8 mouse cellular contexts compared by ENCODE assay signal in genomic region chr13:81641289-81642045, GRCm38 (mm10). TPM values are rescaled to one million over a fixed set of nuclear protein-coding genes. Genes with fewer than 3 reads are reported as not detected.
A peak's percentile ranks its signal among the peaks of the same experiment; 100 is the strongest.
DNase-seq lines count a peak whose midpoint lies in the region; ATAC-seq lines count a peak whose summit lies in the region.

No protein-coding gene starts in this region.

- H3K27me3 ChIP-seq in forebrain, embryonic 10.5 days (ENCODE audit: poor library complexity, severe bottlenecking), result no peaks in the 10 kb centered on the region
- H3K27me3 ChIP-seq in hindbrain, embryonic 15.5 days, result no peaks in the 10 kb centered on the region
- no peaks in the 10 kb centered on the region for H3K27me3 ChIP-seq in limb, embryonic 10.5 days (ENCODE audit: low read depth, poor library complexity, severe bottlenecking)
- H3K27me3 ChIP-seq in midbrain, embryonic 11.5 days (ENCODE audit: control insufficient read depth, insufficient read depth, low read length), result no peaks in the 10 kb centered on the region
- H3K27me3 ChIP-seq in stomach, embryonic 14.5 days (ENCODE audit: control insufficient read depth, insufficient read depth, low read length), result no peaks in the 10 kb centered on the region

- H3K27ac ChIP-seq in forebrain, embryonic 10.5 days, result peak overlapping the region; percentile 71
- no peak overlapping the region for H3K27ac ChIP-seq in hindbrain, embryonic 15.5 days (replicated peaks)
- peak overlapping the region; percentile 51; the same call in 1 of the 2 replicates for H3K27ac ChIP-seq in limb, embryonic 10.5 days
- peak overlapping the region; percentile 76 for H3K27ac ChIP-seq in midbrain, embryonic 11.5 days (ENCODE audit: low read depth, low read length)
- H3K27ac ChIP-seq in stomach, embryonic 14.5 days (ENCODE audit: low read length), result no peak overlapping the region

- DNase-seq in layer of hippocampus, adult 11-12 months (ENCODE audit: low spot score), result peak; percentile 44
- DNase-seq in layer of hippocampus, adult 9-10 months (ENCODE audit: low spot score), result no peak
- peak; percentile 65 for DNase-seq in c-Kit-negative CD71-positive TER-119-positive erythroid progenitor cells, embryonic 14.5 days (ENCODE audit: low read depth, low spot score)
- DNase-seq in forebrain, embryonic 10.5 days (ENCODE audit: extremely low spot score, low spot score), result peak; percentile 53
- DNase-seq in limb, embryonic 10.5 days (ENCODE audit: low spot score), result peak; percentile 65
- DNase-seq in midbrain, embryonic 11.5 days (ENCODE audit: low spot score, missing footprints), result peak; percentile 96

- H3K9ac ChIP-seq in hindbrain, embryonic 15.5 days, result no peak overlapping the region
- H3K9ac ChIP-seq in midbrain, embryonic 11.5 days (ENCODE audit: low read length), result no peak overlapping the region; the same call in 1 of the 2 replicates
- no peak overlapping the region for H3K9ac ChIP-seq in stomach, embryonic 14.5 days (replicated peaks; ENCODE audit: low read depth, low read length)

- peak; percentile 46; the same call in 1 of the 2 replicates for ATAC-seq in hindbrain, embryonic 15.5 days (ENCODE audit: low FRiP score, low read depth)
- ATAC-seq in midbrain, embryonic 11.5 days (ENCODE audit: low FRiP score), result peak; percentile 69
- ATAC-seq in stomach, embryonic 14.5 days (ENCODE audit: insufficient number of reproducible peaks, insufficient read depth, low FRiP score, low read depth), result no peak

- H3K9me3 ChIP-seq in forebrain, embryonic 10.5 days, result no peaks in the 10 kb centered on the region
- H3K9me3 ChIP-seq in hindbrain, embryonic 15.5 days, result no peaks in the 10 kb centered on the region
- H3K9me3 ChIP-seq in limb, embryonic 10.5 days (replicated peaks), result no peaks in the 10 kb centered on the region
- H3K9me3 ChIP-seq in midbrain, embryonic 11.5 days (ENCODE audit: control insufficient read depth, low read length), result no peaks in the 10 kb centered on the region
- no peaks in the 10 kb centered on the region for H3K9me3 ChIP-seq in stomach, embryonic 14.5 days (ENCODE audit: control insufficient read depth, low read depth, low read length)

- peak overlapping the region; percentile 54 for H3K4me2 ChIP-seq in hindbrain, embryonic 15.5 days
- H3K4me2 ChIP-seq in midbrain, embryonic 11.5 days, result peak overlapping the region; percentile 0; the same call in 1 of the 2 replicates
- H3K4me2 ChIP-seq in stomach, embryonic 14.5 days (replicated peaks; ENCODE audit: low read depth, low read length), result peak overlapping the region; percentile 23; the same call in 1 of the 2 replicates

- WGBS in forebrain, embryonic 10.5 days, result 14% methylated on average over 8 of the region's 8 CpGs
- WGBS in hindbrain, embryonic 15.5 days, result 2% methylated on average over 8 of the region's 8 CpGs
- 21% methylated on average over 8 of the region's 8 CpGs for WGBS in limb, embryonic 10.5 days
- 6% methylated on average over 8 of the region's 8 CpGs for WGBS in midbrain, embryonic 11.5 days
- WGBS in stomach, embryonic 14.5 days, result 12% methylated on average over 8 of the region's 8 CpGs

- H3K4me3 ChIP-seq in forebrain, embryonic 10.5 days, result peak overlapping the region; percentile 18; the same call in 1 of the 2 replicates
- peak overlapping the region; percentile 17; the same call in 1 of the 2 replicates for H3K4me3 ChIP-seq in hindbrain, embryonic 15.5 days
- H3K4me3 ChIP-seq in limb, embryonic 10.5 days, result no peak overlapping the region
- no peak overlapping the region for H3K4me3 ChIP-seq in midbrain, embryonic 11.5 days (ENCODE audit: low read depth, low read length)
- H3K4me3 ChIP-seq in stomach, embryonic 14.5 days (ENCODE audit: low read depth, low read length), result no peak overlapping the region

- peaks cover 45% of the 10 kb centered on the region for H3K4me1 ChIP-seq in forebrain, embryonic 10.5 days
- H3K4me1 ChIP-seq in hindbrain, embryonic 15.5 days (replicated peaks), result no peaks in the 10 kb centered on the region
- peaks cover 9% of the 10 kb centered on the region for H3K4me1 ChIP-seq in limb, embryonic 10.5 days
- H3K4me1 ChIP-seq in midbrain, embryonic 11.5 days (ENCODE audit: control insufficient read depth, insufficient read depth, low read length), result peaks cover 20% of the 10 kb centered on the region
- peaks cover 3% of the 10 kb centered on the region; the same call in 1 of the 2 replicates for H3K4me1 ChIP-seq in stomach, embryonic 14.5 days (ENCODE audit: control insufficient read depth, insufficient read depth, low read length)

- H3K36me3 ChIP-seq in forebrain, embryonic 10.5 days (replicated peaks), result no peaks in the 10 kb centered on the region
- H3K36me3 ChIP-seq in hindbrain, embryonic 15.5 days, result no peaks in the 10 kb centered on the region
- H3K36me3 ChIP-seq in limb, embryonic 10.5 days, result no peaks in the 10 kb centered on the region
- no peaks in the 10 kb centered on the region for H3K36me3 ChIP-seq in midbrain, embryonic 11.5 days (ENCODE audit: control insufficient read depth, insufficient read depth, low read length)
- no peaks in the 10 kb centered on the region for H3K36me3 ChIP-seq in stomach, embryonic 14.5 days (ENCODE audit: control insufficient read depth, insufficient read depth, low read length)

RNA-seq across cellular contexts. Expression of gene Adgrv1, which starts 8.5 kb away (rescaled TPM):
- polyA plus RNA-seq in forebrain, embryonic 10.5 days (2016; fragmentation: Nextera tagmentation; extraction: Ambion mirVana), result 28.1 and 30.3 TPM in 2 replicates
- polyA plus RNA-seq in hindbrain, embryonic 15.5 days (2015; fragmentation: Nextera tagmentation; extraction: Ambion mirVana), result 10.6 and 13.8 TPM in 2 replicates
- polyA plus RNA-seq in limb, embryonic 10.5 days (2016; fragmentation: Nextera tagmentation; extraction: Ambion mirVana), result 1.2 and 1.5 TPM in 2 replicates
- polyA plus RNA-seq in midbrain, embryonic 11.5 days (2014; fragmentation: Nextera tagmentation; extraction: Ambion mirVana), result 43.1 and 45.2 TPM in 2 replicates
- 1.9 and 2.8 TPM in 2 replicates for polyA plus RNA-seq in stomach, embryonic 14.5 days (2014; fragmentation: Nextera tagmentation; extraction: Ambion mirVana)

RNA-seq across cellular contexts. Expression of gene Lysmd3, which starts 16.0 kb away (rescaled TPM):
- polyA plus RNA-seq in forebrain, embryonic 10.5 days (2016; fragmentation: Nextera tagmentation; extraction: Ambion mirVana), result 20.3 and 24.7 TPM in 2 replicates
- 17.3 and 19.3 TPM in 2 replicates for polyA plus RNA-seq in hindbrain, embryonic 15.5 days (2015; fragmentation: Nextera tagmentation; extraction: Ambion mirVana)
- polyA plus RNA-seq in limb, embryonic 10.5 days (2016; fragmentation: Nextera tagmentation; extraction: Ambion mirVana), result 16.5 and 22.8 TPM in 2 replicates
- polyA plus RNA-seq in midbrain, embryonic 11.5 days (2014; fragmentation: Nextera tagmentation; extraction: Ambion mirVana), result 30.5 and 34.1 TPM in 2 replicates
- 30.2 and 30.3 TPM in 2 replicates for polyA plus RNA-seq in stomach, embryonic 14.5 days (2014; fragmentation: Nextera tagmentation; extraction: Ambion mirVana)

Comparison
In these comparisons a context has a peak if more than half of its experiments do, and no peak if none do; other contexts are left out.
1. H3K27ac ChIP-seq: peak in forebrain, embryonic 10.5 days (single experiment), limb, embryonic 10.5 days (single experiment) and midbrain, embryonic 11.5 days (single experiment); none in hindbrain, embryonic 15.5 days (single experiment) and stomach, embryonic 14.5 days (single experiment).
2. H3K4me3 ChIP-seq: peak in forebrain, embryonic 10.5 days (single experiment) and hindbrain, embryonic 15.5 days (single experiment); none in limb, embryonic 10.5 days (single experiment), midbrain, embryonic 11.5 days (single experiment) and stomach, embryonic 14.5 days (single experiment).
3. H3K4me2 ChIP-seq: peak in every context shown above with its lines; median percentile 54 in hindbrain, embryonic 15.5 days; 23 in stomach, embryonic 14.5 days; 0 in midbrain, embryonic 11.5 days.